Mouse (Mus musculus) liver, postnatal 0 days (tissue): ENCODE results near the gene Thada.

Experiments used
- CTCF ChIP-seq: sonication (generic); IDR thresholded peaks from 2 replicates; pipeline ENCODE4 v1.5.1; 2016; ENCODE audit warnings: antibody characterized with exemption, low read depth
- EP300 ChIP-seq: IDR thresholded peaks from 2 replicates; pipeline ENCODE4 v1.6.1; 2016; ENCODE audit warnings: antibody characterized with exemption, low read depth, mild to moderate bottlenecking

- no peak for TF ChIP-seq CTCF
- no peak for TF ChIP-seq EP300
Observed at GRCm38 (mm10) chr17:84422001-84422785, 43.8 kb downstream of the Thada start.
